Mouse (Mus musculus) urinary bladder, postnatal 14 days (tissue): ENCODE results near the gene Slc19a1.

Source experiments
- DNase-seq: peaks from one replicate; pipeline ENCODE4 v3.0.0; 2021; ENCODE audit warnings: low spot score

Gene Slc19a1

GRCm38 (mm10) chr10:77097006-77097889 lies 65.2 kb downstream of the Slc19a1 start:
- no peak for DNase-seq

DNA sequence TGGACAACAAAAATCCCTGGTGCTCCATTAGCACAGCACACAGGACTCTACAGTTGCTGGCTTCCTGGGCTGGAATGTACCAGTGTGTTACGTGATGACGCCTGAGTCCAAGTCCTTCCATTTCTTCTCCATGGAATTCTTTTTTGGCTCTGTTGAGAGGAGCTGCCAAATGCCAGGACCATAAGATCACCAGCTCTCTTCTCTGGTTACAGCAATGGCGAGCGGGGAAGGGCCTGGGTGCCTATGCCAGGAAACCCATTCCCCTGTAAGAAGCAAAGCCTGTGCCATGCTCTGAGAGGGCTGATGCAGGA lies 65.8 kb downstream of the Slc19a1 start:
- no peak for DNase-seq

DNA sequence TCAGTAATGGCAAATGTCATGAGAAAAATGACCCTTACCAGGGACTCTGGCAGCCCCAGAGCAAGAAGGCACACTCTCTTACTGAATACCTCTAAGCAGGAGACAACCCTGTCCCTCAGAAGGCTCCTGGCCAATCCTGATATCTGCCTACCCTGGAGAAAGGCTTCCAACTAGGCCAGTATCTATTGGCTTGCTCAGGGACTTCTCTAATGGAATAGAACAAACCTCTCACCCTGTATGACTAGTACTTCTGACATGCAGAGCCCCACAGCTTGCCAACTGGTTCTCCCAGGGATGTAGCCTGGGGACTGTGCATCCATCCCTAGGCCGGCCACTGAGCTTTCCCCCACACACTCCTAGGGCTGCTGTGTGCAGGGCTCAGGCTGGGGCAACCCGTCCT lies 66.6 kb downstream of the Slc19a1 start:
- DNase-seq, result no peak

GRCm38 (mm10) chr10:77099777-77100176 lies 67.7 kb downstream of the Slc19a1 start:
- no peak for DNase-seq

GRCm38 (mm10) chr10:77103689-77104088 lies 71.6 kb downstream of the Slc19a1 start:
- no peak for DNase-seq

GRCm38 (mm10) chr10:77104327-77104726 lies 72.3 kb downstream of the Slc19a1 start:
- DNase-seq, result no peak

DNA sequence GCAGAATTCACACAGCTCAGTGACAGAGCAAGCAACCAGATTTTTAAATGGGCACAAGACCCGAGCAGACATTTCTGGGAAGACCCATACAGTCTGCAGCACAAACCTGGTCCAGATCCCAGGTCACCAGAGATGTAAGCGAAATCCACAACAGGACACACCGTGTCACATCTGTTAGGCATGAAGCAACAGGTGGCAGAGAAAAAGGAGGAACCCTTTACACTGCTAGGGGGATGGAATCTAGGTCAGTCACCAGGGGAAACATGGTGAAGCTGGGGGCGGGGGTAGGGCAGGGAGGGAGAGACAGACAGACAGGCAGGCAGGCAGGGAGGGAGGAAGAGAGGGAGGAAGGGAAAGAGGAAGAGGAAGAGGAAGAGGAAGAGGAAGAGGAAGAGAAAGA lies 76.1 kb downstream of the Slc19a1 start:
- DNase-seq, result no peak

DNA sequence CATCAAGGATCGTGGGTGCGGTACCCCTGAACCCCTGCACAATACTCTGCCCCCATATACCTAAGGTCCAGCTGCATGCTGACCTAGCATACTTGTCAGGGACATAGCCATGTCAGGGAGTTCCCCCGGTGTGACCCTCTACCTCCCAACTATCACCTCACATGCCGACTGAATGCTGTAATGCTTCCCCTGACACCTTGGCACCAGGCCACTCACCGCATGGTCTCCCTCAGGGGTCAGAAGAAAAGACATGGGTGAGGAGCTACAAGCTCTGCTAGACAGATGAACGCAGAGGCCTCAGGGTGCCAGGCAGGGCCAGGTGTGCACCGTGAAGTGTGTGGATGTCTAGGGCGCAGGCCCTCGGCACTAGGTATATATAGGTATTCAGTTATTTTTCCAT lies 78.0 kb downstream of the Slc19a1 start:
- DNase-seq, result no peak
